Mouse (Mus musculus) embryonic facial prominence, embryonic 10.5 days (tissue): Measurements from ENCODE around the gene Anapc4. TPM values are rescaled to one million over a fixed set of nuclear protein-coding genes. Genes with fewer than 3 reads are reported as not detected.

ENCODE experiments used
- DNase-seq: peaks from one replicate; pipeline ENCODE4 v3.0.0-alpha.2; 2017; ENCODE audit warnings: low spot score
- H3K27ac ChIP-seq: fragments of 300-500 bp; sonication (generic); replicated peaks from 2 replicates; pipeline ENCODE4 v1.5.1; 2016; ENCODE audit warnings: mild to moderate bottlenecking
- H3K27me3 ChIP-seq: fragments of 300-500 bp; sonication (generic); replicated peaks from 2 replicates; pipeline ENCODE4 v1.6.1; 2016; ENCODE audit warnings: low read depth, mild to moderate bottlenecking; ENCODE audit not compliant: poor library complexity, severe bottlenecking
- H3K36me3 ChIP-seq: fragments of 300-500 bp; sonication (generic); replicated peaks from 2 replicates; pipeline ENCODE4 v1.6.1; 2016; ENCODE audit warnings: mild to moderate bottlenecking, moderate library complexity
- H3K4me1 ChIP-seq: fragments of 300-500 bp; sonication (generic); 2 replicates; pipeline ENCODE4 v1.6.1; 2016
- H3K4me3 ChIP-seq: fragments of 300-500 bp; sonication (generic); 2 replicates; pipeline ENCODE4 v1.5.1; 2016; ENCODE audit warnings: mild to moderate bottlenecking, moderate library complexity
- H3K9me3 ChIP-seq: fragments of 300-500 bp; sonication (generic); 2 replicates; pipeline ENCODE4 v1.6.1; 2016; ENCODE audit warnings: mild to moderate bottlenecking
- WGBS: fragments of 180-500 bp; shearing (Covaris S2); methylation state at CpG from one replicate; pipeline ENCODE4 v1.1.7; 2016; 5-methylcytosine and 5-hydroxymethylcytosine counted together
- polyA plus RNA-seq: library from polyadenylated mRNA; unstranded; fragments of >200 nt; fragmentation: Nextera tagmentation; extraction: Ambion mirVana; gene quantifications from 2 replicates; pipeline ENCODE4 v1.2.1, GENCODE M21; 2016

Gene Anapc4
- polyA plus RNA-seq, 1 experiment from 2014 or later, result 124 TPM

GRCm38 (mm10) chr5:52878847-52879246, 45.0 kb downstream of the Anapc4 start:
- no peak overlapping the region for H3K27ac ChIP-seq
- H3K4me3 ChIP-seq, result peak overlapping the region; percentile 34; the same call in 1 of the 2 replicates
- 4% methylated on average over 14 of the region's 14 CpGs for WGBS
- no peaks in the 10 kb centered on the region for H3K9me3 ChIP-seq
- H3K36me3 ChIP-seq, result no peaks in the 10 kb centered on the region
- peaks cover 24% of the 10 kb centered on the region for H3K27me3 ChIP-seq
- DNase-seq, result peak; percentile 80
- H3K4me1 ChIP-seq, result no peaks in the 10 kb centered on the region

GRCm38 (mm10) chr5:52879926-52880325, 46.1 kb downstream of the Anapc4 start:
- H3K4me3 ChIP-seq, result no peak overlapping the region
- 87% methylated on average over 6 of the region's 6 CpGs for WGBS
- no peaks in the 10 kb centered on the region for H3K36me3 ChIP-seq
- H3K27me3 ChIP-seq, result peaks cover 24% of the 10 kb centered on the region
- DNase-seq, result no peak
- H3K4me1 ChIP-seq, result no peaks in the 10 kb centered on the region
- H3K27ac ChIP-seq, result no peak overlapping the region
- no peaks in the 10 kb centered on the region for H3K9me3 ChIP-seq

- H3K36me3 ChIP-seq, result no peaks in the 10 kb centered on the region
- H3K27ac ChIP-seq, result no peak overlapping the region
- DNase-seq, result no peak
- no peaks in the 10 kb centered on the region for H3K9me3 ChIP-seq
- no peaks in the 10 kb centered on the region for H3K4me1 ChIP-seq
- no peak overlapping the region for H3K4me3 ChIP-seq
- 51% methylated on average over 2 of the region's 2 CpGs for WGBS
- peaks cover 24% of the 10 kb centered on the region for H3K27me3 ChIP-seq
These were observed 48.6 kb downstream of the Anapc4 start for GRCm38 (mm10) chr5:52882446-52882845.

GRCm38 (mm10) chr5:52887085-52887484, 53.3 kb downstream of the Anapc4 start:
- Histone ChIP-seq H3K9me3 (no peaks in the 10 kb centered on the region), H3K4me1 (no peaks in the 10 kb centered on the region), H3K27ac (no peak overlapping the region), H3K4me3 (no peak overlapping the region), H3K36me3 (no peaks in the 10 kb centered on the region), H3K27me3 (no peaks in the 10 kb centered on the region)
- peak; percentile 56 for DNase-seq
- WGBS, result 55% methylated on average over 12 of the region's 12 CpGs

- Histone ChIP-seq H3K36me3 (no peaks in the 10 kb centered on the region), H3K9me3 (no peaks in the 10 kb centered on the region), H3K4me1 (no peaks in the 10 kb centered on the region), H3K4me3 (no peak overlapping the region), H3K27me3 (no peaks in the 10 kb centered on the region), H3K27ac (no peak overlapping the region)
- no peak for DNase-seq
- WGBS, result 86% methylated on average over 7 of the region's 7 CpGs
These were observed 56.1 kb downstream of the Anapc4 start for GRCm38 (mm10) chr5:52889919-52890318.

- WGBS, result 80% methylated on average over 12 of the region's 12 CpGs
- no peak for DNase-seq
- H3K27me3 ChIP-seq, result no peaks in the 10 kb centered on the region
These were observed 58.4 kb downstream of the Anapc4 start for GRCm38 (mm10) chr5:52891949-52892835.

GRCm38 (mm10) chr5:52893938-52894337, 60.1 kb downstream of the Anapc4 start:
- no peak overlapping the region for H3K27ac ChIP-seq
- DNase-seq, result no peak
- H3K4me3 ChIP-seq, result no peak overlapping the region
- H3K4me1 ChIP-seq, result no peaks in the 10 kb centered on the region
- 90% methylated on average over 5 of the region's 5 CpGs for WGBS
- no peaks in the 10 kb centered on the region for H3K9me3 ChIP-seq
- H3K36me3 ChIP-seq, result no peaks in the 10 kb centered on the region
- no peaks in the 10 kb centered on the region for H3K27me3 ChIP-seq

More at GRCm38 (mm10) chr5:52891949-52892835, 58.4 kb downstream of the Anapc4 start:
- Histone ChIP-seq H3K4me3 (no peak overlapping the region), H3K9me3 (no peaks in the 10 kb centered on the region), H3K27ac (no peak overlapping the region), H3K4me1 (no peaks in the 10 kb centered on the region), H3K36me3 (no peaks in the 10 kb centered on the region)

GRCm38 (mm10) chr5:52904246-52904645, 70.4 kb downstream of the Anapc4 start:
- H3K9me3 ChIP-seq, result no peaks in the 10 kb centered on the region
- no peak overlapping the region for H3K4me3 ChIP-seq
- DNase-seq, result peak; percentile 27
- 27% methylated on average over 4 of the region's 4 CpGs for WGBS
- H3K4me1 ChIP-seq, result peaks cover 18% of the 10 kb centered on the region
- H3K27me3 ChIP-seq, result no peaks in the 10 kb centered on the region
- H3K36me3 ChIP-seq, result no peaks in the 10 kb centered on the region
- peak overlapping the region; percentile 75 for H3K27ac ChIP-seq

GRCm38 (mm10) chr5:52904671-52905070, 70.9 kb downstream of the Anapc4 start:
- Histone ChIP-seq H3K27me3 (no peaks in the 10 kb centered on the region), H3K9me3 (no peaks in the 10 kb centered on the region), H3K4me3 (no peak overlapping the region), H3K27ac (peak overlapping the region; percentile 75), H3K36me3 (no peaks in the 10 kb centered on the region), H3K4me1 (peaks cover 18% of the 10 kb centered on the region)
- 20% methylated on average over 6 of the region's 6 CpGs for WGBS
- DNase-seq, result peak; percentile 52

- no peak for DNase-seq
- H3K9me3 ChIP-seq, result no peaks in the 10 kb centered on the region
- H3K4me1 ChIP-seq, result peaks cover 24% of the 10 kb centered on the region
- 91% methylated on average over 3 of the region's 3 CpGs for WGBS
- no peak overlapping the region for H3K27ac ChIP-seq
- H3K36me3 ChIP-seq, result no peaks in the 10 kb centered on the region
- H3K4me3 ChIP-seq, result no peak overlapping the region
- no peaks in the 10 kb centered on the region for H3K27me3 ChIP-seq
These were observed 74.4 kb downstream of the Anapc4 start for GRCm38 (mm10) chr5:52908246-52908645.

- Histone ChIP-seq H3K27me3 (no peaks in the 10 kb centered on the region), H3K4me1 (peaks cover 14% of the 10 kb centered on the region), H3K27ac (peak overlapping the region; percentile 51; the same call in 1 of the 2 replicates), H3K4me3 (peak overlapping the region; percentile 29; the same call in 1 of the 2 replicates), H3K9me3 (no peaks in the 10 kb centered on the region), H3K36me3 (no peaks in the 10 kb centered on the region)
- peak; percentile 49 for DNase-seq
- 41% methylated on average over 12 of the region's 12 CpGs for WGBS
These were observed 76.4 kb downstream of the Anapc4 start for GRCm38 (mm10) chr5:52910159-52910591.

- H3K4me1 ChIP-seq, result peaks cover 9% of the 10 kb centered on the region
- H3K36me3 ChIP-seq, result no peaks in the 10 kb centered on the region
- H3K27me3 ChIP-seq, result no peaks in the 10 kb centered on the region
- DNase-seq, result no peak
- 91% methylated on average over 10 of the region's 10 CpGs for WGBS
- no peak overlapping the region for H3K27ac ChIP-seq
- H3K4me3 ChIP-seq, result no peak overlapping the region
- H3K9me3 ChIP-seq, result no peaks in the 10 kb centered on the region
These were observed 77.6 kb downstream of the Anapc4 start for GRCm38 (mm10) chr5:52911286-52911870.

- Histone ChIP-seq H3K27me3 (no peaks in the 10 kb centered on the region), H3K4me1 (peaks cover 9% of the 10 kb centered on the region), H3K27ac (no peak overlapping the region), H3K4me3 (no peak overlapping the region), H3K36me3 (no peaks in the 10 kb centered on the region), H3K9me3 (no peaks in the 10 kb centered on the region)
- WGBS, result 89% methylated on average over 7 of the region's 7 CpGs
- DNase-seq, result no peak
These were observed 79.9 kb downstream of the Anapc4 start for GRCm38 (mm10) chr5:52913711-52914110.
